In the genomic region with DNA sequence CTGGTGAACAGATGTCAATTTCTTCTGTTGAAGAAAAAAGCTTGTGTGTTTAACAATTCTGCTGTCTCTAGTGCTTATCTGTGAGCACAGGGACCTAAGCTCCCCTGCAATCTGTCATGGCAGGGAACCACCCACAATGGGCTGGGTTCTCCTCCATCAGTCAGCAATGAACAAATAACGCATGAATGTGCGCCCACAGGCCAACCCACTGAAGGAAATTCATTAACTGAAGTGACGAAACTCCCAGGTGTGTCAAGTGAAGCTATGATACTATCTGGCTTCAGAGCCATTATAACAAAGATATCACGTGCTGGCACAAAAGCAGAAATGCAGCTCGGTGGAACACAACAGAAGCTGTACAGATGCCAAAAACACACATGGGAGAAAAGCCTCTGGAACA, we compare ENCODE assay signal across 25 mouse cellular contexts. TPM values are rescaled to one million over a fixed set of nuclear protein-coding genes. Genes with fewer than 3 reads are reported as not detected.
A peak's percentile ranks its signal among the peaks of the same experiment; 100 is the strongest.
DNase-seq lines count a peak whose midpoint lies in the region; ATAC-seq and TF ChIP-seq lines count a peak whose summit lies in the region.
"Had no signal": no experiment of that assay in that cellular context is flagged by ENCODE, and none has a peak within 500 bp of the region (broad histone marks: within the 10 kb centered on the region; RNA-seq: fewer than 3 reads in every experiment).

No protein-coding gene starts in this region.

- TF ChIP-seq CTCF in intestine, postnatal 0 days (IDR thresholded peaks at IDR 0.05; ENCODE audit: low read depth): no peak
- no peak for TF ChIP-seq CTCF in stomach, postnatal 0 days (IDR thresholded peaks at IDR 0.05; ENCODE audit: low read depth)

- peak; percentile 73 for ATAC-seq in intestine, postnatal 0 days
- ATAC-seq in liver, embryonic 16.5 days (ENCODE audit: low read depth): peak; percentile 95
- peak; percentile 84 for ATAC-seq in stomach, postnatal 0 days (ENCODE audit: low FRiP score, low TSS enrichment)
- ATAC-seq: forebrain, postnatal 0 days; hindbrain, postnatal 0 days had no signal

- no peaks in the 10 kb centered on the region for H3K27me3 ChIP-seq in intestine, postnatal 0 days (replicated peaks; ENCODE audit: control insufficient read depth, insufficient read depth, low read length)
- H3K27me3 ChIP-seq in liver, embryonic 16.5 days (ENCODE audit: control insufficient read depth, insufficient read depth, low read depth, low read length): no peaks in the 10 kb centered on the region
- no peaks in the 10 kb centered on the region for H3K27me3 ChIP-seq in stomach, postnatal 0 days (ENCODE audit: control insufficient read depth, insufficient read depth, low read length)
- H3K27me3 ChIP-seq: heart, embryonic 13.5 days; midbrain, embryonic 12.5 days; neural tube, embryonic 12.5 days had no signal

- H3K4me3 ChIP-seq in intestine, postnatal 0 days (ENCODE audit: low read depth, low read length): no peak overlapping the region
- no peak overlapping the region for H3K4me3 ChIP-seq in liver, embryonic 16.5 days (ENCODE audit: low read depth, low read length)
- H3K4me3 ChIP-seq in stomach, postnatal 0 days (ENCODE audit: low read depth, low read length): no peak overlapping the region
- H3K4me3 ChIP-seq: forebrain, embryonic 10.5 days; heart, embryonic 13.5 days; left cerebral cortex, adult 2 months; midbrain, embryonic 12.5 days; neural tube, embryonic 12.5 days had no signal

- H3K4me2 ChIP-seq in intestine, postnatal 0 days (replicated peaks; ENCODE audit: low read depth): no peak overlapping the region
- peak overlapping the region; percentile 52 for H3K4me2 ChIP-seq in liver, embryonic 16.5 days (ENCODE audit: low read depth, low read length)
- H3K4me2 ChIP-seq in stomach, postnatal 0 days (replicated peaks; ENCODE audit: low read depth): no peak overlapping the region
- H3K4me2 ChIP-seq: heart, embryonic 13.5 days; lung, embryonic 14.5 days; midbrain, embryonic 12.5 days; neural tube, embryonic 12.5 days had no signal

- H3K9ac ChIP-seq in intestine, postnatal 0 days (ENCODE audit: low read depth, low read length): no peak overlapping the region
- peak overlapping the region; percentile 18; the same call in 1 of the 2 replicates for H3K9ac ChIP-seq in liver, embryonic 16.5 days (ENCODE audit: low read depth, low read length)
- H3K9ac ChIP-seq in stomach, postnatal 0 days (ENCODE audit: low read length): no peak overlapping the region
- H3K9ac ChIP-seq: forebrain, postnatal 0 days; heart, embryonic 13.5 days; lung, embryonic 14.5 days; midbrain, embryonic 12.5 days; neural tube, embryonic 12.5 days had no signal

- no peak for TF ChIP-seq EP300 in stomach, postnatal 0 days (optimal IDR thresholded peaks at IDR 0.05)

- H3K27ac ChIP-seq in intestine, postnatal 0 days (ENCODE audit: low read depth, low read length): no peak overlapping the region
- H3K27ac ChIP-seq in liver, embryonic 16.5 days (ENCODE audit: low read length): peak overlapping the region; percentile 91
- no peak overlapping the region for H3K27ac ChIP-seq in stomach, postnatal 0 days (replicated peaks)
- H3K27ac ChIP-seq: forebrain, embryonic 10.5 days; heart, embryonic 13.5 days; hindbrain, postnatal 0 days; left cerebral cortex, adult 2 months; midbrain, embryonic 12.5 days; neural tube, embryonic 12.5 days had no signal

- H3K4me1 ChIP-seq in intestine, postnatal 0 days (replicated peaks; ENCODE audit: control insufficient read depth, insufficient read depth, low read length): no peaks in the 10 kb centered on the region
- peaks cover 19% of the 10 kb centered on the region for H3K4me1 ChIP-seq in liver, embryonic 16.5 days (ENCODE audit: control insufficient read depth, low read depth, low read length)
- no peaks in the 10 kb centered on the region for H3K4me1 ChIP-seq in stomach, postnatal 0 days (replicated peaks; ENCODE audit: control insufficient read depth, insufficient read depth)
- H3K4me1 ChIP-seq: forebrain, embryonic 10.5 days; heart, embryonic 13.5 days; midbrain, embryonic 12.5 days; neural tube, embryonic 12.5 days had no signal

- no peaks in the 10 kb centered on the region for H3K9me3 ChIP-seq in intestine, postnatal 0 days (ENCODE audit: control insufficient read depth)
- H3K9me3 ChIP-seq in liver, embryonic 16.5 days (replicated peaks; ENCODE audit: control insufficient read depth, low read length): no peaks in the 10 kb centered on the region
- no peaks in the 10 kb centered on the region for H3K9me3 ChIP-seq in stomach, postnatal 0 days (ENCODE audit: control insufficient read depth, low read length)
- H3K9me3 ChIP-seq: forebrain, embryonic 10.5 days; heart, embryonic 13.5 days; midbrain, embryonic 12.5 days; neural tube, embryonic 12.5 days had no signal

- DNase-seq in spleen, adult 12 weeks (ENCODE audit: low spot score): peak; percentile 11
- no peak for DNase-seq in spleen, postnatal 14 days (ENCODE audit: low spot score in 2 of 2)
- DNase-seq in stomach, postnatal 0 days (ENCODE audit: low spot score): peak; percentile 58
- no peak for DNase-seq in urinary bladder, postnatal 36 days (ENCODE audit: low spot score in 2 of 2)
- DNase-seq in cerebellum, adult 11 months: no peak
- no peak for DNase-seq in ovary, postnatal 14 days (ENCODE audit: low spot score)
- DNase-seq: cerebellum, adult 9-11 months; embryo, embryonic 11 days; forebrain, postnatal 0 days; heart, postnatal 36 days; kidney, adult 8-10 months; kidney, postnatal 25 days; layer of hippocampus, adult 9-11 months; lung, embryonic 14.5 days; lung, postnatal 36 days; right cerebral cortex, adult 18-20 months; thymus, adult 2 months had no signal

- no peaks in the 10 kb centered on the region for H3K36me3 ChIP-seq in intestine, postnatal 0 days (ENCODE audit: control insufficient read depth, insufficient read depth)
- H3K36me3 ChIP-seq in liver, embryonic 16.5 days (ENCODE audit: control insufficient read depth, insufficient read depth): no peaks in the 10 kb centered on the region
- no peaks in the 10 kb centered on the region for H3K36me3 ChIP-seq in stomach, postnatal 0 days (ENCODE audit: control insufficient read depth, insufficient read depth, low read length)
- H3K36me3 ChIP-seq: forebrain, embryonic 10.5 days; heart, embryonic 13.5 days; midbrain, embryonic 12.5 days; neural tube, embryonic 12.5 days had no signal

- 33% methylated on average over 5 of the region's 5 CpGs for WGBS in intestine, postnatal 0 days
- WGBS in liver, embryonic 16.5 days (ENCODE audit: insufficient replicate concordance): 16% methylated on average over 5 of the region's 5 CpGs
- 32% methylated on average over 5 of the region's 5 CpGs for WGBS in stomach, postnatal 0 days

RNA-seq across cellular contexts. Expression of gene Wdr38, which starts 27.2 kb away (rescaled TPM):
- polyA plus RNA-seq in intestine, postnatal 0 days (2015; fragmentation: Nextera tagmentation; extraction: Ambion mirVana): 0.47 and 0.78 TPM in 2 replicates
- polyA plus RNA-seq in liver, embryonic 16.5 days (2015; fragmentation: Nextera tagmentation; extraction: Ambion mirVana): 0.70 and 0.85 TPM in 2 replicates
- polyA plus RNA-seq in stomach, postnatal 0 days (2015; fragmentation: Nextera tagmentation; extraction: Ambion mirVana): 0.81 and 1.1 TPM in 2 replicates

RNA-seq across cellular contexts. Expression of gene Arpc5l, which starts 35.1 kb away (rescaled TPM):
- 68.3 and 73.3 TPM in 2 replicates for polyA plus RNA-seq in intestine, postnatal 0 days (2015; fragmentation: Nextera tagmentation; extraction: Ambion mirVana)
- 45.8 and 48.6 TPM in 2 replicates for polyA plus RNA-seq in liver, embryonic 16.5 days (2015; fragmentation: Nextera tagmentation; extraction: Ambion mirVana)
- polyA plus RNA-seq in stomach, postnatal 0 days (2015; fragmentation: Nextera tagmentation; extraction: Ambion mirVana): 136 and 142 TPM in 2 replicates

RNA-seq across cellular contexts. Expression of gene Rpl35, which starts 35.4 kb away (rescaled TPM):
- polyA plus RNA-seq in intestine, postnatal 0 days (2015; fragmentation: Nextera tagmentation; extraction: Ambion mirVana): 585 and 607 TPM in 2 replicates
- 456 and 532 TPM in 2 replicates for polyA plus RNA-seq in liver, embryonic 16.5 days (2015; fragmentation: Nextera tagmentation; extraction: Ambion mirVana)
- polyA plus RNA-seq in stomach, postnatal 0 days (2015; fragmentation: Nextera tagmentation; extraction: Ambion mirVana): 956 and 1,016 TPM in 2 replicates

RNA-seq across cellular contexts. Expression of gene Olfml2a, which starts 38.3 kb away (rescaled TPM):
- polyA plus RNA-seq in intestine, postnatal 0 days (2015; fragmentation: Nextera tagmentation; extraction: Ambion mirVana): 1.2 and 1.5 TPM in 2 replicates
- 0.15 and 0.19 TPM in 2 replicates for polyA plus RNA-seq in liver, embryonic 16.5 days (2015; fragmentation: Nextera tagmentation; extraction: Ambion mirVana)
- polyA plus RNA-seq in stomach, postnatal 0 days (2015; fragmentation: Nextera tagmentation; extraction: Ambion mirVana): 2.7 and 3.5 TPM in 2 replicates

RNA-seq across cellular contexts. Expression of gene Nr6a1, which starts 42.6 kb away (rescaled TPM):
- polyA plus RNA-seq in intestine, postnatal 0 days (2015; fragmentation: Nextera tagmentation; extraction: Ambion mirVana): 1.6 and 1.7 TPM in 2 replicates
- polyA plus RNA-seq in liver, embryonic 16.5 days (2015; fragmentation: Nextera tagmentation; extraction: Ambion mirVana): 0.79 and 0.94 TPM in 2 replicates
- polyA plus RNA-seq in stomach, postnatal 0 days (2015; fragmentation: Nextera tagmentation; extraction: Ambion mirVana): 0.59 and 1.2 TPM in 2 replicates

Comparison
In these comparisons a context has a peak if more than half of its experiments do, and no peak if none do; other contexts are left out.
1. DNase-seq: peak in spleen, adult 12 weeks (single experiment) and stomach, postnatal 0 days (single experiment); none in spleen, postnatal 14 days (0 of 2), urinary bladder, postnatal 36 days (0 of 2), cerebellum, adult 11 months (single experiment) and ovary, postnatal 14 days (single experiment).
2. Peak in every context shown above with its lines, with median percentiles within 50 percentile points of each other: ATAC-seq.